Mouse (Mus musculus) Patski (cell line): Measurements from ENCODE around the gene Krtap28-10. TPM values are rescaled to one million over a fixed set of nuclear protein-coding genes. Genes with fewer than 3 reads are reported as not detected.
"Not testable (repeated sequence)": the region's sequence is repeated elsewhere in the genome, so short reads cannot be mapped to it uniquely, and the experiment has no call there.

Source experiments
- ATAC-seq: fragments of 100-300 bp; one replicate; pipeline ENCODE4 v1.8.0; 2021
- CTCF ChIA-PET: fragments of 350-600 bp; sonication (Branson Sonifier 250); formaldehyde crosslinking; loops from one replicate; lab custom pipeline; 2022; ENCODE audit warnings: inconsistent platforms; lab: Charles Lee
- POLR2A ChIA-PET: fragments of 350-600 bp; sonication (Branson Sonifier 250); formaldehyde crosslinking; loops from one replicate; lab custom pipeline; 2022; ENCODE audit warnings: antibody characterized with exemption, inconsistent platforms; lab: Charles Lee
- DNase-seq: peaks from one replicate; pipeline ENCODE4 v3.0.0-alpha.2; 2011; ENCODE audit warnings: low read depth, low spot score
- H3K27me3 ChIP-seq: fragments of 371-371 bp; one replicate; pipeline ENCODE4 v1.5.1; 2021
- CTCF ChIP-seq: fragments of 100-300 bp; IDR thresholded peaks from one replicate; pipeline ENCODE4 v1.5.1; 2021
- in situ Hi-C: fragments of 300-500 bp; cut with MboI; formaldehyde crosslinking; loops from 3 replicates; pipeline ENCODE4 v1.11.1; 2018; ENCODE audit warnings: low pct_unique_long_range_greater_than_20kb, mixed read lengths
- polyA plus RNA-seq: library from polyadenylated mRNA; unstranded; gene quantifications from one replicate; pipeline ENCODE4 v1.2.3, GENCODE M21; 2021

Krtap28-10 gene
- polyA plus RNA-seq, 1 experiment from 2014 or later: not detected

- TF ChIP-seq CTCF: no peak
- CTCF ChIA-PET: no interaction called here
- DNase-seq (no peak), ATAC-seq (no peak)
- peaks cover 7% of the 10 kb centered on the region for H3K27me3 ChIP-seq
- in situ Hi-C loops: no loop called here
- POLR2A ChIA-PET: no interaction called here
Observed at GRCm38 (mm10) chr1:83015329-83015879, 26.9 kb downstream of the Krtap28-10 start.

GRCm38 (mm10) chr1:83014477-83014876 is 27.8 kb downstream of the Krtap28-10 start:
- no peak for TF ChIP-seq CTCF
- ChIA-PET POLR2A (no interaction called here), CTCF (no interaction called here)
- DNase-seq (no peak), ATAC-seq (no peak)
- in situ Hi-C loops: no loop called here
- H3K27me3 ChIP-seq: peaks cover 7% of the 10 kb centered on the region

GRCm38 (mm10) chr1:83007471-83007870 is 34.8 kb downstream of the Krtap28-10 start:
- in situ Hi-C loops: no loop called here
- ChIA-PET CTCF (no interaction called here), POLR2A (no interaction called here)
- ATAC-seq: no peak
- H3K27me3 ChIP-seq: no peaks in the 10 kb centered on the region
- no peak for DNase-seq
- no peak for TF ChIP-seq CTCF

GRCm38 (mm10) chr1:83006218-83007179 is 35.8 kb downstream of the Krtap28-10 start:
- CTCF ChIA-PET: interaction anchor here (1.1 to 1.2 kb wide), 2 partner anchors 12 to 220 kb away, joined by 3 to 4 read pairs; no protein-coding TSS in a partner anchor
- in situ Hi-C loops: no loop called here
- no peak for TF ChIP-seq CTCF
- H3K27me3 ChIP-seq: no peaks in the 10 kb centered on the region
- no peak for ATAC-seq
- no peak for DNase-seq
- POLR2A ChIA-PET: no interaction called here

- POLR2A ChIA-PET, ATAC-seq, in situ Hi-C loops, DNase-seq, H3K27me3 ChIP-seq, CTCF ChIA-PET: not testable (repeated sequence)
Observed at GRCm38 (mm10) chr1:83000306-83000705, 42.0 kb downstream of the Krtap28-10 start, which contains the start of gene Gm47959. Gene Gm47959 (plus strand): TSS chr1:83000548.

GRCm38 (mm10) chr1:82993947-82994346 is 48.3 kb downstream of the Krtap28-10 start:
- ATAC-seq (no peak), DNase-seq (no peak)
- no peaks in the 10 kb centered on the region for H3K27me3 ChIP-seq
- CTCF ChIA-PET: interaction anchor here (1.6 kb wide), 1 partner anchor 207 kb away, joined by 4 read pairs; no protein-coding TSS in a partner anchor
- no peak for TF ChIP-seq CTCF
- POLR2A ChIA-PET: no interaction called here
- in situ Hi-C loops: loop anchor here (25.0 kb wide), 1 partner anchor 432 kb away; no protein-coding TSS in a partner anchor

GRCm38 (mm10) chr1:82992093-82992492 is 50.2 kb downstream of the Krtap28-10 start:
- H3K27me3 ChIP-seq: no peaks in the 10 kb centered on the region
- DNase-seq (peak; percentile 19), ATAC-seq (peak; percentile 78)
- no peak for TF ChIP-seq CTCF
- ChIA-PET POLR2A (no interaction called here), CTCF (interaction anchor here (0.7 to 0.8 kb wide), 2 partner anchors 205 to 438 kb away, joined by 3 to 5 read pairs; no protein-coding TSS in a partner anchor)
- in situ Hi-C loops: loop anchor here (25.0 kb wide), 1 partner anchor 430 kb away; no protein-coding TSS in a partner anchor

GRCm38 (mm10) chr1:82991596-82991995 is 50.7 kb downstream of the Krtap28-10 start:
- DNase-seq (no peak), ATAC-seq (no peak)
- in situ Hi-C loops: loop anchor here (25.0 kb wide), 1 partner anchor 429 kb away; no protein-coding TSS in a partner anchor
- TF ChIP-seq CTCF: no peak
- ChIA-PET CTCF (interaction anchor here (0.7 to 0.8 kb wide), 2 partner anchors 204 to 437 kb away, joined by 3 to 5 read pairs; no protein-coding TSS in a partner anchor), POLR2A (no interaction called here)
- no peaks in the 10 kb centered on the region for H3K27me3 ChIP-seq

Other genes with a start within 250 kb of the Krtap28-10 start
- gene Agfg1, start 203.0 kb downstream of the Krtap28-10 start, polyA plus RNA-seq: 58.7 TPM
- gene A030005L19Rik, start 129.2 kb downstream of the Krtap28-10 start, polyA plus RNA-seq: not detected
- not detected for gene A030014E15Rik, start 117.6 kb downstream of the Krtap28-10 start, polyA plus RNA-seq
- not detected for gene Gm6217, start 111.1 kb downstream of the Krtap28-10 start, polyA plus RNA-seq
- gene A030003K21Rik, start 99.1 kb downstream of the Krtap28-10 start, polyA plus RNA-seq: not detected
- not detected for gene Gm7544, start 86.5 kb downstream of the Krtap28-10 start, polyA plus RNA-seq
- not detected for gene Gm47955, start 82.2 kb downstream of the Krtap28-10 start, polyA plus RNA-seq
- not detected for gene Gm47959, start 41.9 kb downstream of the Krtap28-10 start, polyA plus RNA-seq
- 0.05 TPM for gene Slc19a3, start 4.0 kb downstream of the Krtap28-10 start, polyA plus RNA-seq
- not detected for gene Gm47969, start 2.5 kb upstream of the Krtap28-10 start, polyA plus RNA-seq
- not detected for gene A030005K14Rik, start 16.9 kb upstream of the Krtap28-10 start, polyA plus RNA-seq
- gene Krtap28-13, start 18.4 kb upstream of the Krtap28-10 start, polyA plus RNA-seq: not detected
- gene Ccl20, start 74.3 kb upstream of the Krtap28-10 start, polyA plus RNA-seq: 2.6 TPM
- gene Daw1, start 117.3 kb upstream of the Krtap28-10 start, polyA plus RNA-seq: 0.27 TPM